Mouse (Mus musculus): Measurements from ENCODE around the gene Tmtc1. TPM values are rescaled to one million over a fixed set of nuclear protein-coding genes. Genes with fewer than 3 reads are reported as not detected.
A peak's percentile ranks its signal among the peaks of the same experiment; 100 is the strongest.

The Tmtc1 gene
- total and polyA plus RNA-seq, 2 experiments from 2014 or later = 2.0 to 29.4 TPM

- WGBS = 66% methylated on average over 7 of the region's 7 CpGs
- Histone ChIP-seq H3K27me3 (ENCODE audit: insufficient read depth, low read length) (no peaks in the 10 kb centered on the region), H3K4me3 (ENCODE audit: low read depth, low read length) (no peak overlapping the region), H3K9ac (replicated peaks; ENCODE audit: low read length, poor library complexity, severe bottlenecking) (no peak overlapping the region), H3K36me3 (ENCODE audit: insufficient read depth, low read length) (no peaks in the 10 kb centered on the region), H3K9me3 (ENCODE audit: low read length) (no peaks in the 10 kb centered on the region), H3K4me2 (ENCODE audit: low read depth, low read length, poor library complexity, severe bottlenecking) (no peak overlapping the region), H3K27ac (ENCODE audit: low read depth, low read length) (peak overlapping the region; percentile 55; the same call in 1 of the 2 replicates), H3K4me1 (ENCODE audit: insufficient read depth, low read length) (0 out of 2 replicates have a peak, but pooled peaks cover 2% of the 10 kb centered on the region)
- DNase-seq (ENCODE audit: low spot score) (no peak), ATAC-seq (ENCODE audit: low FRiP score) (no peak)
- TF ChIP-seq CTCF (IDR thresholded peaks at IDR 0.05) = peak; percentile 32
Measured at GRCm38 (mm10) chr6:148391286-148391685, 52.9 kb downstream of the Tmtc1 start.

- H3K9me3 ChIP-seq (ENCODE audit: low read length) = no peaks in the 10 kb centered on the region
- ATAC-seq (ENCODE audit: low FRiP score) = no peak
- no peak overlapping the region for H3K4me2 ChIP-seq (ENCODE audit: low read depth, low read length, poor library complexity, severe bottlenecking)
- 0 out of 2 replicates have a peak, but pooled peaks cover 2% of the 10 kb centered on the region for H3K4me1 ChIP-seq (ENCODE audit: insufficient read depth, low read length)
- TF ChIP-seq CTCF (IDR thresholded peaks at IDR 0.05) = no peak
- 35% methylated on average over 4 of the region's 4 CpGs for WGBS
- H3K4me3 ChIP-seq (ENCODE audit: low read depth, low read length) = no peak overlapping the region
- no peaks in the 10 kb centered on the region for H3K36me3 ChIP-seq (ENCODE audit: insufficient read depth, low read length)
- H3K27ac ChIP-seq (ENCODE audit: low read depth, low read length) = no peak overlapping the region
- H3K27me3 ChIP-seq (ENCODE audit: insufficient read depth, low read length) = no peaks in the 10 kb centered on the region
- H3K9ac ChIP-seq (replicated peaks; ENCODE audit: low read length, poor library complexity, severe bottlenecking) = no peak overlapping the region
- DNase-seq (ENCODE audit: low spot score) = no peak
Measured at GRCm38 (mm10) chr6:148390630-148391276, 53.4 kb downstream of the Tmtc1 start.

- Histone ChIP-seq H3K4me3 (ENCODE audit: low read depth, low read length) (no peak overlapping the region), H3K27me3 (ENCODE audit: insufficient read depth, low read length) (no peaks in the 10 kb centered on the region), H3K36me3 (ENCODE audit: insufficient read depth, low read length) (no peaks in the 10 kb centered on the region), H3K4me2 (ENCODE audit: low read depth, low read length, poor library complexity, severe bottlenecking) (no peak overlapping the region), H3K9ac (replicated peaks; ENCODE audit: low read length, poor library complexity, severe bottlenecking) (no peak overlapping the region), H3K9me3 (ENCODE audit: low read length) (no peaks in the 10 kb centered on the region), H3K27ac (ENCODE audit: low read depth, low read length) (no peak overlapping the region), H3K4me1 (ENCODE audit: insufficient read depth, low read length) (0 out of 2 replicates have a peak, but pooled peaks cover 2% of the 10 kb centered on the region)
- TF ChIP-seq CTCF (IDR thresholded peaks at IDR 0.05) = no peak
- 64% methylated on average over 1 of the region's 1 CpGs for WGBS
- no peak for DNase-seq (ENCODE audit: low spot score)
- no peak for ATAC-seq (ENCODE audit: low FRiP score)
Measured at GRCm38 (mm10) chr6:148387990-148388389, 56.2 kb downstream of the Tmtc1 start.

- no peaks in the 10 kb centered on the region for H3K27me3 ChIP-seq (ENCODE audit: insufficient read depth, low read length)
- H3K36me3 ChIP-seq (ENCODE audit: insufficient read depth, low read length) = no peaks in the 10 kb centered on the region
- no peak overlapping the region for H3K27ac ChIP-seq (ENCODE audit: low read depth, low read length)
- no peak for DNase-seq (ENCODE audit: low spot score)
- H3K4me1 ChIP-seq (ENCODE audit: insufficient read depth, low read length) = no peaks in the 10 kb centered on the region
- H3K9ac ChIP-seq (replicated peaks; ENCODE audit: low read length, poor library complexity, severe bottlenecking) = no peak overlapping the region
- H3K4me3 ChIP-seq (ENCODE audit: low read depth, low read length) = no peak overlapping the region
- H3K4me2 ChIP-seq (ENCODE audit: low read depth, low read length, poor library complexity, severe bottlenecking) = no peak overlapping the region
- WGBS = 64% methylated on average over 6 of the region's 6 CpGs
- no peaks in the 10 kb centered on the region for H3K9me3 ChIP-seq (ENCODE audit: low read length)
- no peak for TF ChIP-seq CTCF (IDR thresholded peaks at IDR 0.05)
- no peak for ATAC-seq (ENCODE audit: low FRiP score)
Measured at GRCm38 (mm10) chr6:148384111-148384895, 59.9 kb downstream of the Tmtc1 start.

GRCm38 (mm10) chr6:148381163-148381782, 62.9 kb downstream of the Tmtc1 start:
- Histone ChIP-seq H3K4me1 (ENCODE audit: insufficient read depth, low read length) (no peaks in the 10 kb centered on the region), H3K4me3 (ENCODE audit: low read depth, low read length) (no peak overlapping the region), H3K27me3 (ENCODE audit: insufficient read depth, low read length) (no peaks in the 10 kb centered on the region), H3K36me3 (ENCODE audit: insufficient read depth, low read length) (no peaks in the 10 kb centered on the region), H3K27ac (ENCODE audit: low read depth, low read length) (no peak overlapping the region), H3K4me2 (ENCODE audit: low read depth, low read length, poor library complexity, severe bottlenecking) (no peak overlapping the region), H3K9ac (replicated peaks; ENCODE audit: low read length, poor library complexity, severe bottlenecking) (no peak overlapping the region), H3K9me3 (ENCODE audit: low read length) (no peaks in the 10 kb centered on the region)
- ATAC-seq (ENCODE audit: low FRiP score) = no peak
- WGBS = 69% methylated on average over 9 of the region's 9 CpGs
- no peak for DNase-seq (ENCODE audit: low spot score)
- no peak for TF ChIP-seq CTCF (IDR thresholded peaks at IDR 0.05)

Data from midbrain, postnatal 0 days (tissue).